Mouse (Mus musculus): ENCODE measurements at regions not wholly inside any gene's neighbourhood (a gene's known extent, or its start where the extent isn't known, plus 50 kb on each side); places are given as distances from the start of the nearest gene placed in this dataset.

- Histone ChIP-seq H3K4me1 (ENCODE audit: control insufficient read depth, insufficient read depth, low read length) (no peaks in the 10 kb centered on the region), H3K27me3 (replicated peaks; ENCODE audit: control insufficient read depth, insufficient read depth, low read length) (no peaks in the 10 kb centered on the region), H3K4me3 (ENCODE audit: low read length) (no peak overlapping the region), H3K9ac (ENCODE audit: low read depth, low read length) (no peak overlapping the region), H3K27ac (ENCODE audit: low read length) (no peak overlapping the region), H3K9me3 (ENCODE audit: control insufficient read depth, low read length) (no peaks in the 10 kb centered on the region), H3K4me2 (ENCODE audit: low read depth, low read length) (no peak overlapping the region), H3K36me3 (ENCODE audit: control insufficient read depth, insufficient read depth, low read length) (no peaks in the 10 kb centered on the region)
- no peak for ATAC-seq
- WGBS, result 40% methylated on average over 4 of the region's 4 CpGs
Observed at GRCm38 (mm10) chr9:90816844-90817243, 545.4 kb upstream of the Zic4 start.

DNA sequence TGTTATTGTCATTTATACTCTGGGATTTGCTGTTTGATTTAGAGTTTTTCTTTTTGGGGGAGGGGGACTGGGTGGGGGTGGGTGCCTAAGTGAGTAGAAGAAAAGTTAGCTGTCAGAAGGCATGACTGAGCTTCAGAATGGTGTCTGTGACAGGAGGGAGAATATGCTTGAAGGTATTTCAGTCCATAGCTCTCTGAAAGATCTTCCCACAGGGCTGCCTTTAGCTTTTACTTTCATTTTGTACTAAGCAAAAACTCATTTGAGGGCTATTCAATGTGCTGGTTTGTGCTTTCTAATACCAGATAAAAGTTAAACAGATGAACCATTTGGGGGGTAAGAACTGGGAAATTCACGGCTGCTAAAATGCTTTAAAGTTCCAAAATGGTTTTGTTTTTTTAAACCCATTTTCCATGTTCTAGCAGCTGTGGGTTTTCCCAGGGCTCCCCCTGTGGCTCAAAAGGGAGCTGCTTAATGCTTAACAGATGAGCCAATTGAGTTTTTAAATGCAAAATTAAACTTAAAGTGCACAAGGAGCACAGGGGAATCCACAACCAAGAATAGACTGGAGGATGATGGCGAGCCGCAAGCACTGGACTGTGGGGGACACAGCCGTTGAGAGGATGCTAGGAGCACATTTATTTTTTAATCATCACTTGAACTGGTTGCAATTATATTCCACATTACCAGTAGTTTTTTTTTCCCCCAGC is 538.5 kb upstream of the Zic4 start:
- WGBS, result 85% methylated on average over 4 of the region's 4 CpGs
- H3K4me2 ChIP-seq (ENCODE audit: low read depth, low read length), result no peak overlapping the region

GRCm38 (mm10) chr9:90827474-90827873 is 534.7 kb upstream of the Zic4 start:
- Histone ChIP-seq H3K9ac (ENCODE audit: low read depth, low read length) (no peak overlapping the region), H3K4me2 (ENCODE audit: low read depth, low read length) (no peak overlapping the region), H3K27ac (ENCODE audit: low read length) (no peak overlapping the region), H3K27me3 (replicated peaks; ENCODE audit: control insufficient read depth, insufficient read depth, low read length) (no peaks in the 10 kb centered on the region), H3K9me3 (ENCODE audit: control insufficient read depth, low read length) (no peaks in the 10 kb centered on the region), H3K4me3 (ENCODE audit: low read length) (no peak overlapping the region), H3K4me1 (ENCODE audit: control insufficient read depth, insufficient read depth, low read length) (no peaks in the 10 kb centered on the region), H3K36me3 (ENCODE audit: control insufficient read depth, insufficient read depth, low read length) (no peaks in the 10 kb centered on the region)
- 82% methylated on average over 3 of the region's 3 CpGs for WGBS
- ATAC-seq, result no peak

More for the DNA sequence above, 538.5 kb upstream of the Zic4 start:
- no peaks in the 10 kb centered on the region for H3K27me3 ChIP-seq (replicated peaks; ENCODE audit: control insufficient read depth, insufficient read depth, low read length)
- no peaks in the 10 kb centered on the region for H3K36me3 ChIP-seq (ENCODE audit: control insufficient read depth, insufficient read depth, low read length)
- H3K9ac ChIP-seq (ENCODE audit: low read depth, low read length), result no peak overlapping the region
- H3K27ac ChIP-seq (ENCODE audit: low read length), result no peak overlapping the region
- H3K4me3 ChIP-seq (ENCODE audit: low read length), result no peak overlapping the region
- H3K4me1 ChIP-seq (ENCODE audit: control insufficient read depth, insufficient read depth, low read length), result no peaks in the 10 kb centered on the region
- no peaks in the 10 kb centered on the region for H3K9me3 ChIP-seq (ENCODE audit: control insufficient read depth, low read length)
- ATAC-seq, result no peak

GRCm38 (mm10) chr9:90828701-90829100 is 533.5 kb upstream of the Zic4 start:
- Histone ChIP-seq H3K27ac (ENCODE audit: low read length) (no peak overlapping the region), H3K9me3 (ENCODE audit: control insufficient read depth, low read length) (no peaks in the 10 kb centered on the region), H3K4me1 (ENCODE audit: control insufficient read depth, insufficient read depth, low read length) (no peaks in the 10 kb centered on the region), H3K4me3 (ENCODE audit: low read length) (no peak overlapping the region), H3K4me2 (ENCODE audit: low read depth, low read length) (no peak overlapping the region), H3K9ac (ENCODE audit: low read depth, low read length) (no peak overlapping the region), H3K27me3 (replicated peaks; ENCODE audit: control insufficient read depth, insufficient read depth, low read length) (no peaks in the 10 kb centered on the region), H3K36me3 (ENCODE audit: control insufficient read depth, insufficient read depth, low read length) (no peaks in the 10 kb centered on the region)
- WGBS, result 55% methylated on average over 5 of the region's 5 CpGs
- no peak for ATAC-seq

DNA sequence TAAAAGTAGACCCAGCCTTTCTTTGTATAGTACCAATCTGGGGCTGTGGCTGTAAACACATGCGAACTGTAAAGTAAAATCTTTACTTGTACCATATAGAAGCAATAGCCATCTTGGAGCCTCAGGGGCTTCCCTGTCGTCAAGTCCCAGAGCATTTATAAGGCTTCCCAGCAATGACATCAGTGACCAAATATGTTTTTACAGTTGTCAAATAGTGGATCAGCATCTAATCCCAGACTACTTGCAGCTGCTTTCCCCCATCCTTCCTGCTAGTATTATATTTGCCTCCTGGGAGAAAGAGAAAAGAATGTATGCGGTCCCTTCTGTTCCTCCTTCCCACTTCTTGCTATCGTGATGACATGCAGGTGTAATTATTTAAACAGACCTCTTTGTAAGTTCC is 531.5 kb upstream of the Zic4 start:
- no peak for ATAC-seq
- H3K27ac ChIP-seq (ENCODE audit: low read length), result no peak overlapping the region
- 61% methylated on average over 4 of the region's 4 CpGs for WGBS

DNA sequence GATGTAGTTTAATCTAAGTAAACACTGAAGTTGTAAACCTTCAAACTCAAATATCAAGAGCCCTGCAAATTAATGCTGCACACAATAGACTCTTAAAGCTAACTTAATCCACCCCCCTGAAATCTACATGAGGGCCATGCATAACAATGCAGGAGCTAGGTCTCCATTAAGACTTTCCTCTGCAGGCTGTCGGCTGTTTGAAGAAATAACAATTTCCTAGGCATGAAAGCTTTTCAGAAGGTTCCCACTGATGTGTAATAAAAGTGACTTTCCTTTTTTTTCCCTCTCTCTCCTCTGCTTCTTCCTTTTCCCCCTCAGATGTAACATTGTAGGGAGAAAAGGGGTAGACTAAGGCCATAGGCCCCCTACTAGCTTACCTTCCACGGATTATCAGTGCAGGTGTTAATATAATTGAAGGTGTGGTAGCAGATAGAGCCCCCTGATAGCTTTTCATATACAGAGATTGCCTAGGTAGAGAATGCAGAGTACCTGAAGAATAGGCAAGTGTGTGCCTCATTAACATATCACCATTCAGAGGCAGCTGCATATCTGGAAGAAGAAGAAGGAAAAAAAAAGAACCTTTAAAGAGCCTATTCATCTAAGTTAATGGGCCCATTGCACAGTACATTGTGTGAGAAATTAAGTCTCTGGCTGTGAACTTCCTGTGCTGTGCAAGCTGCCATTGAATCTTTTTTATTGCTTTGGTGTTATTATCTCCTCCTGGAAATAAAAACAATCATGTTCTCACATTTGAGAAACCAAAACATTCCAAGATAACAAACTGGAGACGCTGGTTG is 528.3 kb upstream of the Zic4 start:
- Histone ChIP-seq H3K27me3 (replicated peaks; ENCODE audit: control insufficient read depth, insufficient read depth, low read length) (no peaks in the 10 kb centered on the region), H3K4me2 (ENCODE audit: low read depth, low read length) (no peak overlapping the region), H3K27ac (ENCODE audit: low read length) (no peak overlapping the region), H3K9me3 (ENCODE audit: control insufficient read depth, low read length) (no peaks in the 10 kb centered on the region), H3K9ac (ENCODE audit: low read depth, low read length) (no peak overlapping the region), H3K4me3 (ENCODE audit: low read length) (no peak overlapping the region), H3K36me3 (ENCODE audit: control insufficient read depth, insufficient read depth, low read length) (no peaks in the 10 kb centered on the region), H3K4me1 (ENCODE audit: control insufficient read depth, insufficient read depth, low read length) (no peaks in the 10 kb centered on the region)
- WGBS, result 21% methylated on average over 3 of the region's 3 CpGs
- no peak for ATAC-seq

More for the DNA sequence above, 531.5 kb upstream of the Zic4 start:
- no peak overlapping the region for H3K9ac ChIP-seq (ENCODE audit: low read depth, low read length)
- no peaks in the 10 kb centered on the region for H3K4me1 ChIP-seq (ENCODE audit: control insufficient read depth, insufficient read depth, low read length)
- H3K9me3 ChIP-seq (ENCODE audit: control insufficient read depth, low read length), result no peaks in the 10 kb centered on the region
- no peak overlapping the region for H3K4me2 ChIP-seq (ENCODE audit: low read depth, low read length)
- no peaks in the 10 kb centered on the region for H3K36me3 ChIP-seq (ENCODE audit: control insufficient read depth, insufficient read depth, low read length)
- H3K4me3 ChIP-seq (ENCODE audit: low read length), result no peak overlapping the region
- no peaks in the 10 kb centered on the region for H3K27me3 ChIP-seq (replicated peaks; ENCODE audit: control insufficient read depth, insufficient read depth, low read length)

DNA sequence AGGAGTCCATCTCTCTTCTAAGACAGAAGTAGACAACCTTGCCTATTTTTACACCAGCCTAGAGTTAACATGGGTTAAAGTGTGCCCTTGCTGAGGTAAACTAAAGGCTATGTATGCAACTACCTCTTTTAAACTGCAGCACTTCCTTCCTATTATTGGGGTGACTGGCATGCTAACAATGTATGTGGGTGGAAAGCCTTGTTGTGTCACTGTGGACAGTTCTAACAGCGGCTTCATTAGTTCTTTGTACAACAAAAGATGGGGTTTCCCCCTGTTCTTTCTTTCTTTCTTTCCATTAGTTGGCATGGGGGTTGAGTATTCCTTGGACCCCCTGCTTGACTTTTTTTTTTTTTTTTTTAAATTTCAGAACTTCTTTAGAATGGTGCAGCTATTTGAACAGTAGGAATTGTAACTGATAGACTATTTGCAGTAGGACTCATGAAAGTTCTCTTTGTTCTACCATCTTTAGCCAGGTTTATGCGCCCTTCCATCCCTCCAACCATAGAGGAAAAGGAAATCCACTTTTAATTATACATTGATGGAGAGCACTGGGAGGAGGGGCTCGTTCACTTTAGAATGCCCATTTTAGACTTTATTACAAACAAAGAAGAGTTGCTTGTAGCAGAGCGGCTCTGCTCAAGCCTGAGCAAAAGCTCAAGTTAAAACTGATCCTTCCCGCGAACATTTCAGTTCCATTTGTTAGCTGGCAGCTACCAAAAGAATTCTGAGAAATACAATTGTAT is 523.9 kb upstream of the Zic4 start:
- Histone ChIP-seq H3K9me3 (ENCODE audit: control insufficient read depth, low read length) (no peaks in the 10 kb centered on the region), H3K4me1 (ENCODE audit: control insufficient read depth, insufficient read depth, low read length) (no peaks in the 10 kb centered on the region), H3K4me2 (ENCODE audit: low read depth, low read length) (no peak overlapping the region), H3K27me3 (replicated peaks; ENCODE audit: control insufficient read depth, insufficient read depth, low read length) (no peaks in the 10 kb centered on the region), H3K27ac (ENCODE audit: low read length) (no peak overlapping the region), H3K9ac (ENCODE audit: low read depth, low read length) (no peak overlapping the region), H3K36me3 (ENCODE audit: control insufficient read depth, insufficient read depth, low read length) (no peaks in the 10 kb centered on the region), H3K4me3 (ENCODE audit: low read length) (no peak overlapping the region)
- no peak for ATAC-seq
- WGBS, result 66% methylated on average over 6 of the region's 6 CpGs

- H3K36me3 ChIP-seq (ENCODE audit: control insufficient read depth, insufficient read depth, low read length), result no peaks in the 10 kb centered on the region
- H3K4me1 ChIP-seq (ENCODE audit: control insufficient read depth, insufficient read depth, low read length), result no peaks in the 10 kb centered on the region
- H3K27ac ChIP-seq (ENCODE audit: low read length), result no peak overlapping the region
- H3K4me3 ChIP-seq (ENCODE audit: low read length), result no peak overlapping the region
- no peak overlapping the region for H3K9ac ChIP-seq (ENCODE audit: low read depth, low read length)
- H3K27me3 ChIP-seq (replicated peaks; ENCODE audit: control insufficient read depth, insufficient read depth, low read length), result no peaks in the 10 kb centered on the region
- H3K4me2 ChIP-seq (ENCODE audit: low read depth, low read length), result no peak overlapping the region
- H3K9me3 ChIP-seq (ENCODE audit: control insufficient read depth, low read length), result no peaks in the 10 kb centered on the region
- 84% methylated on average over 5 of the region's 5 CpGs for WGBS
- no peak for ATAC-seq
Observed at GRCm38 (mm10) chr9:90851044-90851443, 511.2 kb upstream of the Zic4 start.

DNA sequence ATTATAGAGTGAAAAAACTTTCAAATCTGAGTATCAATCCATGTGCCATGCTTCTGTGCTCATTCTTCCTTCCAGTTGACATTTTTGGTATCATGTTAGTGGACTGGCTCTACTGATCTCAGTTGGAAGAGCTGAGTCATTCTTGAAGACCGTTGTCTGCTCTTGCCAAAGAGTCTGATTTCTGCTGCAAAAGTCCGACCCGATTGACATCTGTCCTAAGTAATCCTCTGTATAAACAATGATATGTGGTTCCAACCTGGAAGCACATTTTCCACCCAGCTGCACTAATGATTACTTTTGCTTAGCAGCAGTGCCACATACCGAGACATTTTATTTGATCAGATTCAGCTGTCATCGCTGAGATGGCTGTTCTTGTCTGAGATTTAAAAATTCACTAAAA is 490.6 kb upstream of the Zic4 start:
- WGBS, result 78% methylated on average over 5 of the region's 5 CpGs
- Histone ChIP-seq H3K4me2 (ENCODE audit: low read depth, low read length) (no peak overlapping the region), H3K4me1 (ENCODE audit: control insufficient read depth, insufficient read depth, low read length) (no peaks in the 10 kb centered on the region), H3K4me3 (ENCODE audit: low read length) (no peak overlapping the region), H3K9me3 (ENCODE audit: control insufficient read depth, low read length) (no peaks in the 10 kb centered on the region), H3K36me3 (ENCODE audit: control insufficient read depth, insufficient read depth, low read length) (no peaks in the 10 kb centered on the region), H3K9ac (ENCODE audit: low read depth, low read length) (no peak overlapping the region), H3K27me3 (replicated peaks; ENCODE audit: control insufficient read depth, insufficient read depth, low read length) (no peaks in the 10 kb centered on the region), H3K27ac (ENCODE audit: low read length) (no peak overlapping the region)
- ATAC-seq, result no peak
